Mouse (Mus musculus): ENCODE measurements around the gene Depdc5. TPM values are rescaled to one million over a fixed set of nuclear protein-coding genes. Genes with fewer than 3 reads are reported as not detected.
"Not testable (repeated sequence)": the region's sequence is repeated elsewhere in the genome, so short reads cannot be mapped to it uniquely, and the experiment has no call there.

The Depdc5 gene
- total RNA-seq, 2 experiments from 2014 or later = 21.3 to 28.8 TPM

DNA sequence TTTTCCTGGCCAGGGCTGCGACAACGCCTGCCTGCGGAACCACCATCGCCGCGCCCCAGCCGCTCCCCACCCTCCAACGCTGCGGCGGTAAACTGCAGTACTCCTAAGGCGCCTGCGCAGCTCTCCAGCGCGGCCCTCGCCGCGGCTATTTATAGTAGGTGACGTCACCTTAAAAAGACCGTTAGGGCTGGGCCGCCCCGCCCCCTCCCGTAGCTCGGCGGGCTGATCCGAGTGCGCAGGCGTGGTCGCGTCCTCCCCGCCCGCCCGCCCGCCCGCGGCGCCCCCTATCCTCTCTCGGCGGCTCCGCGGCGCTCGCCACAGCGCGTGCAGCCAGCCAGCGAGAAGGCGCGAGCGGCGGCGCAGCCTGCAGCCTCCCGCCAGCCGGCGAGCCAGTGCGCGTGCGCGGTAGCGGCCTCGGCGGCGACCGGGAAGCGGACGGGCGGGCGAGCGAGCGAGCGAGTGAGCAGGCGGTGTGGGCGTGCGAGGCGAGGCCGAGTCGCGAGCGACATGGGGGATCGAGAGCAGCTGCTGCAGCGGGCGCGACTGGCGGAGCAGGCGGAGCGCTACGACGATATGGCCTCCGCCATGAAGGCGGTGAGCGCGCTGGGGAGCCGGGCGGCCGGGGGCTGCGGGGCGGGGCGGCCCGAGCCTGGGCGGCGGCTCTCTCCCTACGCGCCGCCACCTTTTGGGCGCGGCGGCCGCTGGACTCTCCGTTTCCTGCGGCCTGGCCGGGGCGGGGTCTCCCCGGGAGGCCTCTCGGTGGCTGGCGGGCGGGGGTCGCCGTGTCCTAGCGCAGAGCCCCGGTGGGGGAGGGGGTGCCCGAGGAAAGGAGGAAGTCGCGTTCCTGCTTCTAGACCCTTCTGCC, 155.3 kb downstream of the Depdc5 start, which contains the start of gene Ywhah:
Gene Ywhah, plus strand, starts transcription at position 256 of the 865 bp plus-strand sequence.
- peak; percentile 89 for ATAC-seq (replicated peaks; ENCODE audit: low FRiP score, low TSS enrichment, poor library complexity, severe bottlenecking)

DNA sequence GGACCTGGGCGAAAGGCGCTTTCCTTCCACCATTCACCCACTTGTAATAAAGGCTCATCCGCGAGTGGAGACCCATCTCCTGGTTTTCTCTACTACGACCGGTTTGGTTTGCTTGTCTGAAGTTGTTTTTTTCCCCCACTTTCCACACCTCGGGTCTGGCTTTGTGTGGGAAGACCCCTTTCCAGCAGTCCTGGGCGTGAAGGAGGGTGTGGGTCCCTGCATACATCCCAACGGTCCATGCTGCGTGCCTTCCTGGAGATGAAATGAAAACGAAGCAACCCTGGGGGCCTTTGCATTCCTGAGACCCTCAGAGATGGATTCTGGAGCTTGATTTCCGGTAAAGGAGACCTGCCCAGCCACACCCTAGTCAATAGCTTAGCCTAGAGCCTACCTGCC, 155.9 kb downstream of the Depdc5 start:
- ATAC-seq (replicated peaks; ENCODE audit: low FRiP score, low TSS enrichment, poor library complexity, severe bottlenecking) = no peak

GRCm38 (mm10) chr5:33021622-33022021, 158.1 kb downstream of the Depdc5 start:
- ATAC-seq (replicated peaks; ENCODE audit: low FRiP score, low TSS enrichment, poor library complexity, severe bottlenecking) = no peak

DNA sequence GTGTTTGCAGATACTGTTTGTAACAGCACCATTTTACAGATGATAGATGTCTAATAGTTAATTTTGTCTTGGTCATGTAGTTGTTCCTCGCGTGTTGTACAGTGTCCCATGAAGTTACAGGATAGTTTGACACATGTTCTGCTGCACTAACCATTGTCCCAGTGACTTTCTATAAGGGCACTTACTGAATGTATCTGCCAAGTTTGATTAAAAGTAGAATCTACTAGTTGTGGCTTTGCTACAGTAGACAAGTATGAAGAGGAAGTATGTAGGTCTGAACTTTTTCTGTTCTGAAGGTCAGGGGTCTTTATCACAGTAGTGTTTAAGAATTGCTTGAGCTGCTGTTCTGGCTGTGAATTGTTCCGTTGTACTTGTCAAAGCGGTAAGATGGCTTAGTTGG, 159.8 kb downstream of the Depdc5 start:
- ATAC-seq (replicated peaks; ENCODE audit: low FRiP score, low TSS enrichment, poor library complexity, severe bottlenecking) = no peak

GRCm38 (mm10) chr5:33024474-33024873, 161.0 kb downstream of the Depdc5 start:
- 0 out of 2 replicates have a peak, but pooled peaks have one; percentile 10 for ATAC-seq (replicated peaks; ENCODE audit: low FRiP score, low TSS enrichment, poor library complexity, severe bottlenecking)

- ATAC-seq (replicated peaks; ENCODE audit: low FRiP score, low TSS enrichment, poor library complexity, severe bottlenecking) = no peak
Observed at GRCm38 (mm10) chr5:33028656-33029055, 165.2 kb downstream of the Depdc5 start.

- no peak for ATAC-seq (replicated peaks; ENCODE audit: low FRiP score, low TSS enrichment, poor library complexity, severe bottlenecking)
Observed at GRCm38 (mm10) chr5:33030425-33031175, 167.1 kb downstream of the Depdc5 start.

DNA sequence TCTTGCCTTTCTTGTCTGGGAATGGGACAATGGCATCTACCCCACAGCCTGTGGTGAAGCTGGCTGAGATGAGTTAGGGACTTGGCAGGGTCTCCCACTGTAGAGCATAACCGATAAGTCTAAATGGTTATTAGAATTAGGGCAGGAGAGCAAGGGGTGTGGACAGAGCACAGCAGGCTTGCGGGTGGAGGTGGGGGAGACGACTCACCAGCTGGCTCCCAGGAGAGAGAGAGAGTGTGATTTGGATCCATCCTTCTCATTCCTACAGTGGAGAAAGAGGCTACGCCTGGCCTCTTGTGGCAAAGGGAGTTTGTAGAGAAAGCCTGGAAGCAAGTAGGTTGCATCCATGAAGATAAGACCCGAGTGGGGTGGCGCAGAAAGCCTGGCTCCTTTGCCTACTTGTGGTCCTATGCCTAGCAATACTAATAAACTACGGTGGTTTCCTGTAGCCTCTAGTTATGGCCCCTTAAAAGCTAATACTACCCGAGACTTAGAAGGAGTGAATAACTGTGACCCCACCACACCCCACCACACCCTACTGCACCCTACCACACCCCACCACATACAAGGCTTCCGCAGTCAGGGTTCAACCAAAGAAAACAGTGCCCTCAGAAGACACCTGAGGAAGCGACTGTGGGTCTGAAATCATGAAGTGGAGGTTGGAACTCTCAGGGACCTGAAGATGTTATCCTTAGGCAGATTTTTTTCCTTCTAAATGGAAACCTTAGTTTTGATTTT, 168.7 kb downstream of the Depdc5 start:
- no peak for ATAC-seq (replicated peaks; ENCODE audit: low FRiP score, low TSS enrichment, poor library complexity, severe bottlenecking)

DNA sequence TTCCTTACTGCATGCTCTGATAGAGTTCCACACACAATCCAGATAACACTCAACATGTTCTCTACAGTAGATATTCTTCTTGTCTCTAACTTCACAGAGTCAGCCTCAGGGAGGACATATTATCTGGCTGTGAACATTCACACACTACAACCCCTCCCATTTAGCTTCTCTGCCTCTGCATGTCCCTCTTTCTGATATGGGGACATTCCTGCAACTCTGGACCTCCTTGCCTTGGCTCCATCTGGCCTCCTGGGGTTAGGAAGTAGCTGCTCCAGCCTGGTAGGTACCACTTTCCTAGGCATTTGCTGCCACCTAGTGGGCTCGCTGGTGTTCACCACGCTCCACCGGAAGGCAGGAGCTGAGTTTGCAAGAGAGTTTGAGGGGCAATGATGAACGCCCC, 169.6 kb downstream of the Depdc5 start:
- ATAC-seq (replicated peaks; ENCODE audit: low FRiP score, low TSS enrichment, poor library complexity, severe bottlenecking) = peak; percentile 87

DNA sequence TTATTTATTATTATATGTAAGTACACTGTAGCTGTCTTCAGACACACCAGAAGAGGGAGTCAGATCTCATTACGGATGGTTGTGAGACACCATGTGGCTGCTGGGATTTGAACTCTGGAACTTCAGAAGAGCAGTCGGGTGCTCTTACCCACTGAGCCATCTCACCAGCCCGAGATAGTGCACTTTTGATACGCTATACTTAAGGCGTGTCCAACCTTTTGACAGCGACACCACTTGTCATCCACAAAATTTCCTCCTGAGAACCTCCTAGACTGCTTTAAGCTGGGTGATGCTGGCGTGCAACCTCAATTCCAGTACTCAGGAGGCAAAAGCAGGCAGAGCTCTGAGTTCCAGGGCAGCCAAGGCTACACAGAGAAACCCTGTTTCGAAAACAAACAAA, 170.1 kb downstream of the Depdc5 start:
- ATAC-seq (replicated peaks; ENCODE audit: low FRiP score, low TSS enrichment, poor library complexity, severe bottlenecking) = not testable (repeated sequence)

DNA sequence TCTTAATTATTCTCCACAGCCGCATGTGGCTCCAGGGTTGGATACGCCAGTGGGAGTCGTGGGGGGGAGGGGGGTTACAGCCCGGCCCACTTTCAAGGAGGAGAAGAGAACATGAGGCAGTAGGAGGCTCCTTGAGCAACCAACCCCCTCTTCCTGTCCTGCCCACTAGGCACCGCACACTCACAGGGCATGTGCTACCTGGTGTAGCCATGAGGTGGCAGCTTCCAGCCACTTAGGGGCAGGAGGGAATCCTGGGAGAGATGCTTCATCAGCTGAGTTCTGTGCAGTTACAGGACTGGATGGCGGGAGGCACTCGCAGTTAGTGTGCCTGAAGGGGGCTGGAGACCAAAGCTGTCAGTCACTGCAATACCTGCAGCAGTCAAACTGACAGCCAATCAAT, 170.6 kb downstream of the Depdc5 start:
- ATAC-seq (replicated peaks; ENCODE audit: low FRiP score, low TSS enrichment, poor library complexity, severe bottlenecking) = peak; percentile 70

DNA sequence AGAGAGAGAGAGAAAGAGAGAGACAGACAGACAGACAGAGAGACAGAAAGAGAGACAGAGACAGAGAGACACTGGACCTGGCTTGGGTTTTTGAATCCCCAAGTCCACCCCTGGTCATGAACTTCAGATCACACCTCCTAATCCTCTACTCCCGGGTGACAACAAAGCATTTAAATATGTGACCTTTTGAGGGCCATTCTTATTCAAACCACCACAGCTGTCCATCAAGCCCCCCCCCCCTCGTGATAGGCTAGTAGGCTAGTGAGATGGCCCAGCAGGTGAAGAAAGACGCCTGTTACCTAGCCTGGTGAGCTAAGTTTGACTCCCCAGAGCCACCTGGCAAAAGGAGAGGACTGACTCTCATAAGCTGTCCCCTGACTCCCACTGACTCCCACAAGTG, 171.4 kb downstream of the Depdc5 start:
- ATAC-seq (replicated peaks; ENCODE audit: low FRiP score, low TSS enrichment, poor library complexity, severe bottlenecking) = no peak

DNA sequence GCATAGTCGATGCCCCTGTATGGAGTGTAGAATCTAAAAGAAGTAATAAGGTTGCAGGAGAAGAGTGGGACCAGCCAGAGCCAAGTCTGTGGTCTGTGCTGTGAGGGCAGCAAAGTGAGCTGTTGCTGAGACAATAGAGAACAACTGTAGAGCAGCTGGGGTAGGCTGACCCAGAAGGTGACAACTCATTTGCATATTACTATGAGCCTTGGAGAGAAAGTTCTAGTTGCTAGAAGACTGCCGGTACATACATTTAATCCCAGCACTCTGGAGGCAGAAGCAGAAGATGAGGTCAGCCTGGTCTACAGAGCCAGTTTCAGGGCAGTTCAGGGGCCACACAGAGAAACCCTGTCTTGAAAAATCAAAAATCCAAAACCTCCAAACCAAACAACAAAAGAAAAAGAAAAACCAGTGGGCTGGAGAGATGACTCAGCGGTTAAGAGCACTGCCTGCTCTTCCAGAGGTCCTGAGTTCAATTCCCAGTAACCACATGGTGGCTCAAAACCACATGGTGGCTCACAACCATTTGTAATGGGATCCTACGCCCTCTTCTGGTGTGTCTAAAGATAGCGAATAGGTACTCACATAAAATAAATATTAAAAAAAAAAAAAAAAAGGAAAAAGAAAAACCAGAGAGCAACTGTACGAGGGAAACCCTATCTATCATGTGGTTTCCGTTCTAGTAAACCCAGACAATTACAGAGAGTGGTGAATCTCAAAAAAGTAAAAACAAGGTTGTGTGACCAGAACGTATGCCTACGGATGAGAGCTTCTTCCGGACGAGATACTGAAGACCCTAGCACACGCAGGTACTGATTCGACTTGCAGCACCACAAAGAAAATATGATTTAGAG, 175.4 kb downstream of the Depdc5 start:
- ATAC-seq (replicated peaks; ENCODE audit: low FRiP score, low TSS enrichment, poor library complexity, severe bottlenecking) = no peak

DNA sequence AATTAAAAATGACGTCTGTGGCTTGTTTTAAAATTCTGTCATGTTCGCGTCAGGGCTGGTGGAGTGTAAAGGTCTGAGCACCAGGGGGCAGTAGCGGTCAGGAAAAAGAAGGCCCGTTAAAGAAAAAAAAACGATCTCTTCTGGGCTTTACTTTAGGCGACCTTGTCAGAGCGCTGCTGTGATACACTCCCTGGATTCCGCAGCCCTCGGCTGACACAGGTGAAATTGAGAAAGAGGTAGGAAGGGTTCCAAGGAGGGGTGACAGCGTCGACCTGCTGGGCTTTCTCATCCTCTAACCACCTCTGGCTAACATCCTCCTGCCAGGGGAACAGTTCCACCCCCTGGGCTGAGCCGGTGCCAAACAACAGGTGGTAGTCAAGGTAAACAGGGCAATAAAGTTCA, 176.0 kb downstream of the Depdc5 start:
- ATAC-seq (replicated peaks; ENCODE audit: low FRiP score, low TSS enrichment, poor library complexity, severe bottlenecking) = peak; percentile 84

DNA sequence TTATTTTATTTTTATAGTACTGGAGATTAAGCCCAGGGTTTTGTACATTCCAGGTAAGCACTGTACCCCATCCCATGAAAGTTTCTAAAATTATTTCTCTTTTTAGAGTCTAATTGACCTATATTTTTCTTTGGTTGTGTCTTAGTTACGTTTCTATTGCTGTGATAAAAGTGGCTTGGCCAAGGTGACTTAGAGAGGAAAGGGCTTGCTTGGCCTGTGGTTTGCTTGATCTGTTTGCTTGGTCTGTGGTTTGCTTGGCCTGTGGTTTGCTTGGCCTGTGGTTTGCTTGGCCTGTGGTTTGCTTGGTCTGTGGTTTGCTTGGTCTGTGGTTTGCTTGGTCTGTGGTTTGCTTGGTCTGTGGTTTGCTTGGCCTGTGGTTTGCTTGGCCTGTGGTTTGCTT, 177.2 kb downstream of the Depdc5 start:
- ATAC-seq (replicated peaks; ENCODE audit: low FRiP score, low TSS enrichment, poor library complexity, severe bottlenecking) = not testable (repeated sequence)

DNA sequence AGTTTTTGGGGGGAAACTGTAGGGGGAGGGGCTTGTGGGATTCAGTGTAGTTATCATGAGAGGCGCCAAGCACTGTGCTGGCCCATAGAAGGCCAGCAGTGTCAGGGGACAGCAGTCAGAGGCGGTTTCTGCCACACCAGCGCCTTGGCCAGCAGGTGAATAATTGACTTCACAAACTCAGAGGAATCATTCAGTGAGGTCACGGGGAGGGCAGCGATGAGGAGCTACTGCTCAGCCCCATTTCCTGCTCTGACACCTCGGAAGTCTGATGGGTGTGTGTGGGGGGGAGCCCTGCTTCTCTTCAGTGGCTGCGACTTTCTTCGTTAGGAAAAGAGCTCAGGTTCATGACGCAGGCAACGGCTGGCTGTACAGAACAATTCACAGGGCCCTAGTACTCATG, 179.9 kb downstream of the Depdc5 start:
- ATAC-seq (replicated peaks; ENCODE audit: low FRiP score, low TSS enrichment, poor library complexity, severe bottlenecking) = no peak
